Mouse (Mus musculus): ENCODE results near the gene Ptdss2.

Ptdss2 gene

GRCm38 (mm10) chr7:141172116-141173006 lies 50.2 kb downstream of the Ptdss2 start, which contains the start of gene Rnh1:
TSS of gene Rnh1 (minus strand) at chr7:141172857.
- DNase-seq (ENCODE audit: extremely low spot score, low read depth, low spot score) = peak; percentile 94

GRCm38 (mm10) chr7:141173323-141173850 lies 51.2 kb downstream of the Ptdss2 start:
- DNase-seq (ENCODE audit: extremely low spot score, low read depth, low spot score) = no peak

GRCm38 (mm10) chr7:141175068-141175467 lies 52.9 kb downstream of the Ptdss2 start:
- DNase-seq (ENCODE audit: extremely low spot score, low read depth, low spot score) = no peak

GRCm38 (mm10) chr7:141176173-141176572 lies 54.0 kb downstream of the Ptdss2 start:
- DNase-seq (ENCODE audit: extremely low spot score, low read depth, low spot score) = peak; percentile 86

- no peak for DNase-seq (ENCODE audit: extremely low spot score, low read depth, low spot score)
Measured at GRCm38 (mm10) chr7:141188194-141188593, 66.0 kb downstream of the Ptdss2 start.

GRCm38 (mm10) chr7:141188733-141189132 lies 66.6 kb downstream of the Ptdss2 start:
- no peak for DNase-seq (ENCODE audit: extremely low spot score, low read depth, low spot score)

- DNase-seq (ENCODE audit: extremely low spot score, low read depth, low spot score) = no peak
Measured at GRCm38 (mm10) chr7:141190220-141190619, 68.0 kb downstream of the Ptdss2 start.

- no peak for DNase-seq (ENCODE audit: extremely low spot score, low read depth, low spot score)
Measured at GRCm38 (mm10) chr7:141191036-141191435, 68.9 kb downstream of the Ptdss2 start.

GRCm38 (mm10) chr7:141191796-141192685 lies 69.9 kb downstream of the Ptdss2 start:
- no peak for DNase-seq (ENCODE audit: extremely low spot score, low read depth, low spot score)

- no peak for DNase-seq (ENCODE audit: extremely low spot score, low read depth, low spot score)
Measured at GRCm38 (mm10) chr7:141192776-141193347, 70.7 kb downstream of the Ptdss2 start.

GRCm38 (mm10) chr7:141193348-141193856 lies 71.2 kb downstream of the Ptdss2 start:
- no peak for DNase-seq (ENCODE audit: extremely low spot score, low read depth, low spot score)

- peak; percentile 81 for DNase-seq (ENCODE audit: extremely low spot score, low read depth, low spot score)
Measured at GRCm38 (mm10) chr7:141193948-141194347, 71.8 kb downstream of the Ptdss2 start, which contains the start of the genes Hras and Lrrc56. TSS of gene Hras (minus strand) at chr7:141194005. TSS of gene Lrrc56 (plus strand) at chr7:141194157.

GRCm38 (mm10) chr7:141194409-141194808 lies 72.2 kb downstream of the Ptdss2 start:
- DNase-seq (ENCODE audit: extremely low spot score, low read depth, low spot score) = no peak

- no peak for DNase-seq (ENCODE audit: extremely low spot score, low read depth, low spot score)
Measured at GRCm38 (mm10) chr7:141194830-141195229, 72.6 kb downstream of the Ptdss2 start.

GRCm38 (mm10) chr7:141195754-141196153 lies 73.6 kb downstream of the Ptdss2 start:
- no peak for DNase-seq (ENCODE audit: extremely low spot score, low read depth, low spot score)

GRCm38 (mm10) chr7:141196619-141197282 lies 74.6 kb downstream of the Ptdss2 start:
- no peak for DNase-seq (ENCODE audit: extremely low spot score, low read depth, low spot score)

- DNase-seq (ENCODE audit: extremely low spot score, low read depth, low spot score) = no peak
Measured at GRCm38 (mm10) chr7:141198121-141198520, 75.9 kb downstream of the Ptdss2 start.

GRCm38 (mm10) chr7:141204546-141204945 lies 82.4 kb downstream of the Ptdss2 start:
- no peak for DNase-seq (ENCODE audit: extremely low spot score, low read depth, low spot score)

GRCm38 (mm10) chr7:141205504-141205903 lies 83.3 kb downstream of the Ptdss2 start:
- DNase-seq (ENCODE audit: extremely low spot score, low read depth, low spot score) = no peak
